Mouse (Mus musculus) liver, adult (tissue): Measurements from ENCODE around the gene E030018B13Rik.
A peak's percentile ranks its signal among the peaks of the same experiment; 100 is the strongest.

ENCODE experiments used
- GATA4 ChIP-seq: IDR thresholded peaks from 2 replicates; pipeline ENCODE4 v1.6.1; 2014; ENCODE audit warnings: mild to moderate bottlenecking, low read length; ENCODE audit not compliant: insufficient replicate concordance

E030018B13Rik gene

DNA sequence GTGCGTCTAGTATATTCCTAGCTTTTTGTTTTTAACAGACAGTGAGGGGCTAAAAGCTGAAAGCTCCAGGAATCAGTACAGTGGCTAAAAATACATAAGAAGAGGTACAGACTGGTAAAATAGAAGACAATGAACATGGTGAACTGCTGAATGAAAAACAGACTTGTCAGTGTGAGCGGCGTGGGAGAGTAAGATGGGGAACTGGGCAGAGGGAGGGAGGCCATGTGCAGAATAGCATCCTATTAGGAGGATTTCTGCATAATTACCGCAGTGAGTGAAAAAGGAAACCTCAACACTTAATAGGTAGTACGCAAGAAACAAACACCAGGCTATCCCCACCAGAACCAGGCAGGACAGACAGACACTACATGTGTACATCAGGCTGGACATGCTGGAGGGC is 23.5 kb upstream of the E030018B13Rik start:
- no peak for TF ChIP-seq GATA4

DNA sequence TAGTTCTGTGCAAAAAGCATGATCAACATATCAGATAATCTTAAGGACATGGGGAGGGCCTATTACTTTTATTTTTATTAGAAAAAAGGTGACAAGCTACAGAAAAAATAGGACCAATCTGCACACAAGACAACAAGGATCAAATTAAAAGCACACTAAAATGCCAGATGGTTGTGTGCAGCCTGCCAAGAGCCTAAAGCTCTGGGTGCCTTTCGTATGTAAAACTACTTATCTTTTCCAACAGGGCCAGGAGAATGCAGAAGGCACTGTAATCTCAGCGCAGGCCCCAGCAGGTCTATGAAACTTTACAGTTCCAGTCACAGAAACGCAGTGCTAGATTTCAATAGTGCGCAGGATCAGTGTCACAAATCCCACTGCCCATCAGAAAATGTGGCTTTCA is 22.9 kb upstream of the E030018B13Rik start:
- no peak for TF ChIP-seq GATA4

DNA sequence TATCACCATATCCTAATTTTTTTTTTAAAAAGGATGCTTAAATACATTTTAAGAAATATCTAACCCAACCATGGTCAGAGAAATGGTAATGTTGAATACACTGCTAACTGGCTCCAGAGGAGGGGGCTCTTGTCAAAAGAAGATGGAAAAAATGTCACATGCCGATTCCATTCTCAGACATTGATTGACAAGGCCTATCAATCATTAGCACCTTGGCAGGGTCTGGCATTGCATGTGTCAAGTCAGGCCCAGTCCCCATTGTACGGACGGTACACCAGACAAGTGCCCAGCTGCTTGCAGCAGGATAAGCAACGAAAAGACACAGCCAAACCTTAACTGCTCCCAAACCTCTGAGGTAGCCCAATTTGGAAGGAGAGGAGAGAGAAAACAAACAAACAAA is 22.0 kb upstream of the E030018B13Rik start:
- TF ChIP-seq GATA4: no peak

DNA sequence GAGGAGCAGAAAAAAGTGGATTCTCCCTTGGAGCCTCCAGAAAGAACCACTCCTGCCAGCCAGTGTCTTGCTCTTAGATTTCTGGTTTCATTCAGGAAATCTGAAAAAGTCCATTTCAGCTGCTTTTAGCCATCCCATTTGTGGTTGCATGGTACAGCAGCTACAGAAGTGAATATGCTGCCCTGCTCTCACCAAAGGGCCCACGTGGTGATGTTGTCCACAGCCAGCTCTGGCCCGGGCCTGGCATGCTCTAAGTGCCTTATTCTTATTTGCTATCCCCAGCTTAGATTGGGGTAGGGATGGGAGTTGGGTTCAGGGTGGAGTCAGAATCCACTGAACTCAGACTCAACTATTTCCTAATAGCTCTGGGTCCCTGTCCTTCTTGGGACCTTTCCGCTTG is 21.4 kb upstream of the E030018B13Rik start:
- TF ChIP-seq GATA4: no peak

DNA sequence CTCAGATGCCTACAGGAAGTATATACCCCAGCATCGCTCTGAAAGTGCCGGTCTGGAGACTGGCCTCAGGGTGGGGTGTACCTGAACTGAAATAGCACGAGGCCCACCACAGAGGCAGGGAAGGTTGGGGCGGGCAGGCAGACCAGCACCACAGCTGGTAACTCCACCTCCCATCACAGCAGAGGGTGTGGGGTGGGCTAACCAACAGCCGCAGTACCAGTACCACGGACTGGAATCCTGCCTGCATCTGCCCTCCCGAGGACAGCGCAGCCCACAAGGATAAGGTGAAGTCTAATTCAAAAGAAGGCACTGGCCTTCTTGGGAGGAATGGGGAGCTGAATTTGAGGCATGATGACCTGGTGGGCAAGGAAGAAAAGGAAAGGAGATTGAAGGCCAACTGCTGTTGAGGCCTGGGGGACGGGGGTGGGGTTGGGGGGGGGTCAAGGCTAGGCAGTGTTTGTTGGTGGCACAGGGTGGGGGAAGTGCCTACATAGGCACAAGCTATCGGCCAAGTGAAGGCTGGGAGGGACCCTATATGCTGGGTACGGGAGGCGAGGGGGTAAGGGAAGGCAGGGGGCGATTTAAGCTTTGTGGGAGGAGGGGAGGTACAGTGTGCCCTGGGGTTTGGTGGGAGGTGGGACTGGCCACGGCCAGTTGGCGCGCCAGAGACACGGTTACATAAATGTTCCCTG is 20.2 kb upstream of the E030018B13Rik start:
- no peak for TF ChIP-seq GATA4

DNA sequence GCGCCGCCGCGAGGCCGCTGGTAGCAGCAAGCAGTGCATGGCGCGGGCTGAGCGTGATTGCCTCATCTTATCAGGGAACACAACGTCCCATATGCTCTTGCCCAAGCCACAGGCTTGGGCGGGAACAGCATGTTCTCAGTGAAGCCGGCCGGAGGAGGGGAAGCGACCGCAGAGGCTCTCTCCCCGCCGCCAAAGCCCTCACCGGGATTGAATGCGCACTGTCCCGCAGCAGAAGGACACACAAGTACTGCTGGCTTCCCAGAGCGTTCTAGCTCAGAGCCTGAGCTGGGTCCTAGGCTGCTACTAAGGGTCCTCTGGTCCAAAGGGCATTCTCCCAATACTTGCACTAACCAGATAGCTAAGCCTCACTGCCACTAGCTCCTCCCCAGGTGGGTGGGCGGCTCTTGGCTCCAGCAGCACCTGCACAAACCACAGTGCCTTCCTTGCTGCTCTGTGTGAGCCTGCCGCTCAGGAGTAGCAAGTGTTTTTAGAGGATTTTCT is 19.6 kb upstream of the E030018B13Rik start:
- TF ChIP-seq GATA4: peak; percentile 100

DNA sequence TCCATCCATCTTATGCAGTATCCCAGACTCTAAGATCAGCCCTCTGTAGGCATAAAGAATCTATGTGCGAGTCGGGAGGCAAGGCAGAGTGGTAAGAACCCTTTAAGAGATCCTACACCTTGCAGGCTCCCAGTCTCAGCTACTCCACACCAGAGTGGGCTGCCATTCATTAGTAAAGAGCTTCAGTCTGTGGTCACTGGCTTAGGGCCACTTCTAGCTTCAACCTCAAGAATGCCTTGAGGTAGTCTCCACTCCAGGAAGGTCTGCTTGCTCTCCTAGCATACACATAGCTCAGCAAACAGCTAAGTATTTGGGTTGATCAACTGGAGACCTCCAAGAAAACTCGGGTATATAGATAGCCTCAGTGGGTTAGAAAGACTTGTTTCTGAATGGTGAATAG is 19.0 kb upstream of the E030018B13Rik start:
- TF ChIP-seq GATA4: no peak

DNA sequence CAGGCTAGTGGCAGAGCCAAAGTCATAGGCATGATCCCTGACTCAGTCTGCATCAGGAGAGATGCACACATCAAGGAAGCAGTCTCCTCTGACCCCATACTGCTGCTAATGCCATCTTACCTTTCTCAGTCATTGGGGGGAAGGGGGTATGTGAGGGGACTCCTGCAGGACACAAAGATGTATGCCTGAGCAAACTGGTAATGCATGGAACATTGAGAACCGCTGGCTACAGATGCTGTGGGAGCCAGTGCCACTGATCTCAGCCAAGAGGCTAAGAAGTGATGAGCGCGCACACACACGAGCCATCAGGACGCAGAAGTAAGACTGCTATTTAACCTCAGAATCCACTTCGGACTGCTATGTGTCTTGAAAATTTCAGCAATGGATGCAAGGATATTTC is 18.5 kb upstream of the E030018B13Rik start:
- TF ChIP-seq GATA4: no peak

DNA sequence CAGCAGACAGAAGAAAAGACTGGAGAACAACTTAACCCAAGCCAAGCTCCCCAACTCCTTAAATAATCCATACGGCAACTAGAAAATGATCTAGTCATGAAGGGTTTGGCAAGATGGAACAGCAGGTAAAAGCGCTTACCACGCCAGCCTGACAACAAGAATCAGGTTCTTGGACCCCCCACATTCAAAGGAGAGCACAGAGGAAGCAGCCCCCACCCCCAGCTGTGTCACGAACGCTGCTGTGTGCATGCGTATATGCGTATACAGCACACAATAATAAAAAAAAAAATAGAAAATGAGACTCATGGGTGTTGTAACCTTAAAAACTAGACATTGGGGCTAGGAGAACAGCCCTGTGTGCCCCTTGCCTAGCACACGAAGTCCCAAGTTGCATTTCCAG is 16.7 kb upstream of the E030018B13Rik start:
- no peak for TF ChIP-seq GATA4

DNA sequence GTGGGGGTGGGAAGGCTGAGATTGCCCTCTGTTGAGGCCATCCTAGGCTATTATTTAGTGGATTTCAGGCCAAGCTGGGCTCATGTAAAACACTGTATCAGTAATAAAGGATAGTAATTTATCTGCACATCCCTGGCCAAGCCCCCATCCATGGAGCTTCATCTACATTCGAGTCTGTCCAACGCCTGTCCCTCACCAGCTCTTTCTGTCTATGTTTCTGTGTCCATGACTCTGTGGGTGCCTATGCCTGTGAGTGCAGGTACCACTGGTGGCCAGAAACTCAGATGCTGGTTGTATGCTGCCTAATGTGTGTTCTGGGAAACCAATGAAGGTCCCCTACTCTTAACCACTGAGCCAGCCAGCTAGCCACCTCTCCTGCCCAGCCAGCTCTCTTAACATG is 16.2 kb upstream of the E030018B13Rik start:
- no peak for TF ChIP-seq GATA4

DNA sequence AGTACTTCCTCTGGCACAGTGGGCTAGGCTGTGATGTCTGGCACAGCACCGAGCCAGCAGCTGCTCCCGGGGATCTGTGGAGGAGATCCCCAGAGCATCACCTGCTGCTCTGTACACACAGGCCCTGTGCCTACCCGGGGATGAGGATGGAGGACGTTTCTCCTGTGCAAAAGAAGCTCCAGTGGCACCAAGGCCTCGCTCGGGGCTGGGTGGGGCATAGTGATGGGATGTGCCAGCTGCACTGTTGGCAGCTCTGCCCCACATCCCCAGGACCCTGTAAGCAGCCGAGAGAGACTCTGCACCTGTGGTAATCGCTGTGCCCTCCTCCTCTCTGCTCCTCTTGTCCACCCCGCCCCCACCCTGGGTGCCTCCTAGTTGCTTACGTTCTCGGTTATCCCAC is 15.3 kb upstream of the E030018B13Rik start:
- no peak for TF ChIP-seq GATA4

DNA sequence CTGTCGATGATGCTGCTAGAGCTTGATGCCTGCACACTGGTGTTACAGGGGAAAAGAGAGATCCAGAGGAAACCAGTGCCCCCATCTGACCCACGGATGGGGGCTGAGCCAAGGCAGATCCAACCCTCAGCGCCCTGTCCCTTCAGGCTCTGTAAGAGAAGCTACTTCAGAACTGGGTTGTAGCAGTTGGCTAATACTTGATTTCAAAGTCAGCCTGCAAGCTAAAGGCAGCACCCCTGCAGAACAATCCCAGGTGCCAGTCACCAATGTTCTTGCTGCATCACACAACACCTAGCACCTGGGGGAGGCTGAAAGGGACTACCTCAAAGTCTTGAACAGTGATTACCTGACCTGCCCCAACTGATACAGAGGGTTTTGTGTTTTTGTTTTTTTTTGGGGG is 14.7 kb upstream of the E030018B13Rik start:
- no peak for TF ChIP-seq GATA4

DNA sequence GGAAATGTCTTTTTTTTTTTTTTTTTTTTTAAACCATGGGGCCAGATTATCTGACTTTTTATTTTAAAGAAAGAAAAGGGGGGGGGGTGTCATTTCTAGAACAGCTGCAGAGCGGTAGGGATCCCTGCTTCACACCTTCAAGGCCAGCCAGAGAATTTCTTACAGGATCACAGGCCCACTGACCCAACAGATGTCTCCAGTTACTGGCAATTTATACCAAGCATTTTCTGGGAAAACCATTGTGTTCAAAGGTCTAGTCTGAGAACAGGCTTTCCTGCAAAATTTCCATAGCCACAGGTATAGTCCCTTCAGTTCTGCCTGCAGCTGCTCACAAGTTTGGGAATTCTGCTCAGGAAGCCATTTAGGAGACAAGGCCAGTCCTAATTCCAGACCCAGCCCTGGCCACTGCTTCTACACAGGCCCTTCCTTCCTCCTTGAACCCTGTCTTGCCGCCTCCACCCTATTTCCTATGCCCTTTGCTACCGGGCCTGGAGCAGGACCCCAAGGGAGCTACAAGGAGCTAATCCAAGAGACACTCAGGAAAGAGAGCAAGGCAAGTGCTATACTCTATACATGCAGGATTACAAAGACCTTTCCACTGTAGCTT is 13.9 kb upstream of the E030018B13Rik start:
- TF ChIP-seq GATA4: no peak

DNA sequence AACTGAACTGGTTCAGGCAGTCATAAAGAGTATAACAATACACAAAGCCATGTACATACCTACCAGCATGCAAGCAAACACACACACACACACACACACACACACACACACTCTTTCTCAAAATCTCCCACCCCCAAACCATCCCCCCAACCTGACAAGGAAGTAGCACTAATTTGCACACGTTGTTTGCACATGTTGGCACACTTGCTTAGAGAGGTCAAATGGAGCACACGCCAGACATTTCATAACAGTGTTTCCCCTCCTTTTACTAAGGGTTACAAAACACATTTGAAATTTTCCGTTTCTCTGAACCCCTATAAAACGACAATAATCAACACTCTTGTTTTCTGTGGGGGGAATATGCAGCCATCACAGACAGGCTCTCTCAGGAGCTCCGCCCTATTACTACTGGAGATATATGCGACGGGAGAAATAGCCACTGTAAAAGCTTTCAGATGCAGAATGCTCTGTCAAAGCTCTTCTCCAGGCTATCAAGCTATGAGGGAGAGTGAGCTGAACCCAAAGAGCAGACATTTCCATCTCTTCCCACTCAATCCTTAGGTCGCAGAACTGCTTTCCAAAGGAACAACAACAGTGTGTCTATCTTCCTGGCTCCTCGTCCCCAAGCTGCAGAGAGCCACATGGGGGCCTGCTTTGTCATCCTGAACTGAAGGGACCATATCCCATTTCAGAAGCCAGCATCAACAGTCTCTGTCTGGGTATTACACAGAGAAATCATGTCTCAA is 12.8 kb upstream of the E030018B13Rik start:
- no peak for TF ChIP-seq GATA4

DNA sequence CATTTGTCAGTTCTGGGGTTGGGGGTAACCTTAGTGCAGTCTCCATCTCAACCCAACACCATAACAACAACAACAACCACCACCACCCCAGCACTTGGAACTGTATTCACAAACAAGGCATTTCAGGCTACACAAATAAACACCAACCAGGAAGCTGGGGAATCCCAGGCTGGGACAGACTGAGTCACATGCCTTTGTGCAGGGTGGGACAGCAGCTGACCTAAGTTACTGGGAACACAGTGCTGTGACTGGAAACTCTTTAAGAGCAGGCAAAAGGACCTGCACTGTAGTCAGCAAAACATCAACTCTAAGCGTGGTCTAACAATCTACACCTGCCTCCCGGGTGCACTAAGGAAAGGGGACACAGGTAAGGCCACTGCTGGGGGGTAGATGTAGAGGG is 11.5 kb upstream of the E030018B13Rik start:
- no peak for TF ChIP-seq GATA4

DNA sequence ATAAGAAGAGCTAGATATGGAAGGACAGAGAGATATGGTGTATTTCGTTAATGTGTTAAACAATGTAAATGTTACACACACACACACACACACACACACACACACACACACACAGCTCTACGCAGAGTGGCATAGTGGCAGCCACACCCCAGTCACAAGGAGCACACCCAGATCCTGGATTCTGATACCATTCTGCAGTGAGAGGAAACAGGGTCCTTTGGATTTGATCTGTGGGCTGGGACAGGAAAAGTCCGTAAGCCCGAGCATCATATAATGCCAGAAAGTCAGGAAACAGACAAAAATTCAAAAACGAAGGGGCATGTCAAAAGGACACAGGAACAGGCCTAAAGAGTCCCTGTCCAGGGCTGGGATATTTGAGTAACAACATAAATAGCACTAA is 11.0 kb upstream of the E030018B13Rik start:
- TF ChIP-seq GATA4: peak; percentile 32; the same call in 1 of the 2 replicates
